Mouse (Mus musculus) embryonic facial prominence, embryonic 12.5 days (tissue): ENCODE measurements at regions not wholly inside any gene's neighbourhood (a gene's known extent, or its start where the extent isn't known, plus 50 kb on each side); places are given as distances from the start of the nearest gene placed in this dataset.

Experiments used
- ATAC-seq: fragments of 200-750 bp; cut with Nextera tagmentation; 2 replicates; pipeline ENCODE4 v1.8.0; 2017; ENCODE audit not compliant: insufficient number of reproducible peaks, insufficient read depth, low FRiP score, low TSS enrichment
- H3K27ac ChIP-seq: fragments of 300-500 bp; sonication (generic); 2 replicates; pipeline ENCODE4 v1.5.1; 2016; ENCODE audit warnings: mild to moderate bottlenecking
- H3K27me3 ChIP-seq: fragments of 300-500 bp; sonication (generic); 2 replicates; pipeline ENCODE4 v1.6.1; 2016; ENCODE audit warnings: mild to moderate bottlenecking, moderate library complexity
- H3K36me3 ChIP-seq: fragments of 300-500 bp; sonication (generic); 2 replicates; pipeline ENCODE4 v1.6.1; 2016; ENCODE audit warnings: mild to moderate bottlenecking
- H3K4me1 ChIP-seq: fragments of 300-500 bp; sonication (generic); 2 replicates; pipeline ENCODE4 v1.6.1; 2016
- H3K4me2 ChIP-seq: fragments of 300-500 bp; sonication (generic); replicated peaks from 2 replicates; pipeline ENCODE4 v1.6.1; 2016; ENCODE audit warnings: mild to moderate bottlenecking, moderate library complexity
- H3K4me3 ChIP-seq: fragments of 300-500 bp; sonication (generic); 2 replicates; pipeline ENCODE4 v1.5.1; 2016; ENCODE audit warnings: mild to moderate bottlenecking
- H3K9ac ChIP-seq: fragments of 300-500 bp; sonication (generic); 2 replicates; pipeline ENCODE4 v1.6.1; 2016; ENCODE audit warnings: mild to moderate bottlenecking, moderate library complexity
- H3K9me3 ChIP-seq: fragments of 300-500 bp; sonication (generic); 2 replicates; pipeline ENCODE4 v1.6.1; 2016; ENCODE audit warnings: mild to moderate bottlenecking, moderate library complexity
- WGBS: fragments of 180-500 bp; shearing (Covaris S2); methylation state at CpG from one replicate; pipeline ENCODE4 v1.1.7; 2016; 5-methylcytosine and 5-hydroxymethylcytosine counted together

- no peaks in the 10 kb centered on the region for H3K9me3 ChIP-seq
- no peak overlapping the region for H3K9ac ChIP-seq
- H3K36me3 ChIP-seq, result no peaks in the 10 kb centered on the region
- no peak for ATAC-seq
- H3K27me3 ChIP-seq, result no peaks in the 10 kb centered on the region
- H3K4me1 ChIP-seq, result peaks cover 16% of the 10 kb centered on the region; the same call in 1 of the 2 replicates
- no peak overlapping the region for H3K4me2 ChIP-seq
- no peak overlapping the region for H3K4me3 ChIP-seq
- H3K27ac ChIP-seq, result no peak overlapping the region
- WGBS, result 82% methylated on average over 3 of the region's 3 CpGs
These were observed 281.7 kb upstream of the Gadl1 start for GRCm38 (mm10) chr9:115627551-115627950.

- H3K9me3 ChIP-seq, result no peaks in the 10 kb centered on the region
- H3K36me3 ChIP-seq, result no peaks in the 10 kb centered on the region
- ATAC-seq, result no peak
- 90% methylated on average over 6 of the region's 6 CpGs for WGBS
- H3K27me3 ChIP-seq, result no peaks in the 10 kb centered on the region
- H3K4me1 ChIP-seq, result 0 out of 2 replicates have a peak, but pooled peaks cover 6% of the 10 kb centered on the region
- no peak overlapping the region for H3K27ac ChIP-seq
- no peak overlapping the region for H3K4me3 ChIP-seq
- no peak overlapping the region for H3K9ac ChIP-seq
- no peak overlapping the region for H3K4me2 ChIP-seq
These were observed 272.1 kb upstream of the Gadl1 start for GRCm38 (mm10) chr9:115637114-115637513.

- WGBS, result 88% methylated on average over 2 of the region's 2 CpGs
- Histone ChIP-seq H3K9ac (no peak overlapping the region), H3K9me3 (no peaks in the 10 kb centered on the region), H3K27ac (no peak overlapping the region), H3K27me3 (no peaks in the 10 kb centered on the region), H3K36me3 (no peaks in the 10 kb centered on the region), H3K4me1 (no peaks in the 10 kb centered on the region), H3K4me3 (no peak overlapping the region), H3K4me2 (no peak overlapping the region)
- ATAC-seq, result no peak
These were observed 268.5 kb upstream of the Gadl1 start for GRCm38 (mm10) chr9:115640781-115641180.

- no peak overlapping the region for H3K4me3 ChIP-seq
- H3K9ac ChIP-seq, result no peak overlapping the region
- no peak overlapping the region for H3K27ac ChIP-seq
- H3K27me3 ChIP-seq, result no peaks in the 10 kb centered on the region
- H3K4me1 ChIP-seq, result no peaks in the 10 kb centered on the region
- ATAC-seq, result no peak
- WGBS, result 68% methylated on average over 4 of the region's 4 CpGs
- H3K36me3 ChIP-seq, result no peaks in the 10 kb centered on the region
- no peak overlapping the region for H3K4me2 ChIP-seq
- H3K9me3 ChIP-seq, result no peaks in the 10 kb centered on the region
These were observed 267.2 kb upstream of the Gadl1 start for GRCm38 (mm10) chr9:115642032-115642431.

GRCm38 (mm10) chr9:115644953-115645352 is 264.3 kb upstream of the Gadl1 start:
- no peaks in the 10 kb centered on the region for H3K9me3 ChIP-seq
- no peak overlapping the region for H3K27ac ChIP-seq
- ATAC-seq, result no peak
- H3K4me2 ChIP-seq, result no peak overlapping the region
- no peaks in the 10 kb centered on the region for H3K4me1 ChIP-seq
- 82% methylated on average over 9 of the region's 9 CpGs for WGBS
- H3K36me3 ChIP-seq, result no peaks in the 10 kb centered on the region
- no peak overlapping the region for H3K9ac ChIP-seq
- H3K27me3 ChIP-seq, result no peaks in the 10 kb centered on the region
- H3K4me3 ChIP-seq, result no peak overlapping the region

GRCm38 (mm10) chr9:115646226-115646625 is 263.0 kb upstream of the Gadl1 start:
- Histone ChIP-seq H3K4me1 (no peaks in the 10 kb centered on the region), H3K4me3 (no peak overlapping the region), H3K36me3 (no peaks in the 10 kb centered on the region), H3K27me3 (no peaks in the 10 kb centered on the region), H3K9ac (no peak overlapping the region), H3K9me3 (no peaks in the 10 kb centered on the region), H3K27ac (no peak overlapping the region), H3K4me2 (no peak overlapping the region)
- 59% methylated on average over 7 of the region's 7 CpGs for WGBS
- ATAC-seq, result no peak

- Histone ChIP-seq H3K27me3 (no peaks in the 10 kb centered on the region), H3K36me3 (no peaks in the 10 kb centered on the region), H3K9me3 (0 out of 2 replicates have a peak, but pooled peaks cover 4% of the 10 kb centered on the region), H3K4me2 (no peak overlapping the region), H3K27ac (no peak overlapping the region), H3K4me1 (no peaks in the 10 kb centered on the region), H3K4me3 (no peak overlapping the region), H3K9ac (no peak overlapping the region)
- WGBS, result 88% methylated on average over 2 of the region's 2 CpGs
- no peak for ATAC-seq
These were observed 257.5 kb upstream of the Gadl1 start for GRCm38 (mm10) chr9:115651708-115652107.

- no peak overlapping the region for H3K27ac ChIP-seq
- no peaks in the 10 kb centered on the region for H3K36me3 ChIP-seq
- no peak overlapping the region for H3K4me2 ChIP-seq
- 94% methylated on average over 5 of the region's 5 CpGs for WGBS
- H3K4me1 ChIP-seq, result no peaks in the 10 kb centered on the region
- ATAC-seq, result no peak
- no peak overlapping the region for H3K4me3 ChIP-seq
- no peaks in the 10 kb centered on the region for H3K27me3 ChIP-seq
- 0 out of 2 replicates have a peak, but pooled peaks cover 4% of the 10 kb centered on the region for H3K9me3 ChIP-seq
- H3K9ac ChIP-seq, result no peak overlapping the region
These were observed 256.1 kb upstream of the Gadl1 start for GRCm38 (mm10) chr9:115653116-115653515.

GRCm38 (mm10) chr9:115654933-115655332 is 254.3 kb upstream of the Gadl1 start:
- H3K9ac ChIP-seq, result no peak overlapping the region
- 90% methylated on average over 6 of the region's 6 CpGs for WGBS
- no peaks in the 10 kb centered on the region for H3K36me3 ChIP-seq
- H3K9me3 ChIP-seq, result 0 out of 2 replicates have a peak, but pooled peaks cover 4% of the 10 kb centered on the region
- H3K4me2 ChIP-seq, result no peak overlapping the region
- no peaks in the 10 kb centered on the region for H3K4me1 ChIP-seq
- ATAC-seq, result no peak
- no peaks in the 10 kb centered on the region for H3K27me3 ChIP-seq
- no peak overlapping the region for H3K27ac ChIP-seq
- H3K4me3 ChIP-seq, result no peak overlapping the region

GRCm38 (mm10) chr9:115656538-115656937 is 252.7 kb upstream of the Gadl1 start:
- no peak overlapping the region for H3K9ac ChIP-seq
- H3K4me2 ChIP-seq, result no peak overlapping the region
- 0 out of 2 replicates have a peak, but pooled peaks cover 4% of the 10 kb centered on the region for H3K9me3 ChIP-seq
- no peak for ATAC-seq
- H3K4me3 ChIP-seq, result no peak overlapping the region
- H3K4me1 ChIP-seq, result no peaks in the 10 kb centered on the region
- no peak overlapping the region for H3K27ac ChIP-seq
- WGBS, result 62% methylated on average over 2 of the region's 2 CpGs
- no peaks in the 10 kb centered on the region for H3K36me3 ChIP-seq
- H3K27me3 ChIP-seq, result no peaks in the 10 kb centered on the region

- no peak overlapping the region for H3K4me3 ChIP-seq
- ATAC-seq, result no peak
- H3K4me2 ChIP-seq, result no peak overlapping the region
- no peaks in the 10 kb centered on the region for H3K4me1 ChIP-seq
- 0 out of 2 replicates have a peak, but pooled peaks cover 4% of the 10 kb centered on the region for H3K9me3 ChIP-seq
- no peaks in the 10 kb centered on the region for H3K36me3 ChIP-seq
- WGBS, result 68% methylated on average over 4 of the region's 4 CpGs
- no peak overlapping the region for H3K27ac ChIP-seq
- no peaks in the 10 kb centered on the region for H3K27me3 ChIP-seq
- H3K9ac ChIP-seq, result no peak overlapping the region
These were observed 252.1 kb upstream of the Gadl1 start for GRCm38 (mm10) chr9:115656994-115657713.

- H3K4me2 ChIP-seq, result no peak overlapping the region
- no peak overlapping the region for H3K9ac ChIP-seq
- H3K4me1 ChIP-seq, result no peaks in the 10 kb centered on the region
- WGBS, result 88% methylated on average over 5 of the region's 5 CpGs
- ATAC-seq, result no peak
- H3K36me3 ChIP-seq, result no peaks in the 10 kb centered on the region
- no peaks in the 10 kb centered on the region for H3K9me3 ChIP-seq
- no peak overlapping the region for H3K27ac ChIP-seq
- H3K4me3 ChIP-seq, result no peak overlapping the region
- no peaks in the 10 kb centered on the region for H3K27me3 ChIP-seq
These were observed 250.8 kb upstream of the Gadl1 start for GRCm38 (mm10) chr9:115658477-115658876.
